Mouse (Mus musculus): ENCODE measurements around the gene Lrfn2.

The Lrfn2 gene

GRCm38 (mm10) chr17:49033686-49034250 lies 101.6 kb downstream of the Lrfn2 start:
- no peak for DNase-seq (ENCODE audit: low spot score in 2 of 2)

- DNase-seq (ENCODE audit: low spot score in 2 of 2) = no peak
Observed at GRCm38 (mm10) chr17:49035052-49035451, 102.9 kb downstream of the Lrfn2 start.

- DNase-seq (ENCODE audit: low spot score in 2 of 2) = no peak
Observed at GRCm38 (mm10) chr17:49037163-49037950, 105.2 kb downstream of the Lrfn2 start.

GRCm38 (mm10) chr17:49043806-49044640 lies 111.8 kb downstream of the Lrfn2 start:
- no peak for DNase-seq (ENCODE audit: low spot score in 2 of 2)

GRCm38 (mm10) chr17:49047921-49048320 lies 115.7 kb downstream of the Lrfn2 start:
- no peak for DNase-seq (ENCODE audit: low spot score in 2 of 2)

GRCm38 (mm10) chr17:49051231-49051630 lies 119.1 kb downstream of the Lrfn2 start:
- DNase-seq (ENCODE audit: low spot score in 2 of 2) = no peak

GRCm38 (mm10) chr17:49061141-49061540 lies 129.0 kb downstream of the Lrfn2 start:
- DNase-seq (ENCODE audit: low spot score in 2 of 2) = no peak

GRCm38 (mm10) chr17:49063789-49064188 lies 131.6 kb downstream of the Lrfn2 start:
- no peak for DNase-seq (ENCODE audit: low spot score in 2 of 2)

- DNase-seq (ENCODE audit: low spot score in 2 of 2) = no peak
Observed at GRCm38 (mm10) chr17:49064526-49064925, 132.3 kb downstream of the Lrfn2 start.

GRCm38 (mm10) chr17:49065050-49065449 lies 132.9 kb downstream of the Lrfn2 start:
- DNase-seq (ENCODE audit: low spot score in 2 of 2) = no peak

- DNase-seq (ENCODE audit: low spot score in 2 of 2) = peak in 1 of 2 experiments; percentile 11
Observed at GRCm38 (mm10) chr17:49066748-49067147, 134.6 kb downstream of the Lrfn2 start.

GRCm38 (mm10) chr17:49078168-49078567 lies 146.0 kb downstream of the Lrfn2 start:
- DNase-seq (ENCODE audit: low spot score in 2 of 2) = no peak

GRCm38 (mm10) chr17:49079647-49080046 lies 147.5 kb downstream of the Lrfn2 start:
- DNase-seq (ENCODE audit: low spot score in 2 of 2) = no peak

- peak in 1 of 2 experiments; percentile 15 for DNase-seq (ENCODE audit: low spot score in 2 of 2)
Observed at GRCm38 (mm10) chr17:49083594-49084380, 151.6 kb downstream of the Lrfn2 start.

- DNase-seq (ENCODE audit: low spot score in 2 of 2) = no peak
Observed at GRCm38 (mm10) chr17:49085111-49085510, 152.9 kb downstream of the Lrfn2 start.

- DNase-seq (ENCODE audit: low spot score in 2 of 2) = no peak
Observed at GRCm38 (mm10) chr17:49096781-49097544, 164.8 kb downstream of the Lrfn2 start.

- DNase-seq (ENCODE audit: low spot score in 2 of 2) = no peak
Observed at GRCm38 (mm10) chr17:49111399-49111798, 179.2 kb downstream of the Lrfn2 start.

GRCm38 (mm10) chr17:49111911-49112310 lies 179.7 kb downstream of the Lrfn2 start:
- DNase-seq (ENCODE audit: low spot score in 2 of 2) = no peak

- DNase-seq (ENCODE audit: low spot score in 2 of 2) = peak in 1 of 2 experiments; percentile 32
Observed at GRCm38 (mm10) chr17:49113336-49113735, 181.2 kb downstream of the Lrfn2 start.

- DNase-seq (ENCODE audit: low spot score in 2 of 2) = no peak
Observed at GRCm38 (mm10) chr17:49124166-49124565, 192.0 kb downstream of the Lrfn2 start.

GRCm38 (mm10) chr17:49124642-49125041 lies 192.5 kb downstream of the Lrfn2 start:
- DNase-seq (ENCODE audit: low spot score in 2 of 2) = no peak

All from cerebellum, postnatal 4 days (tissue).